Mouse (Mus musculus): ENCODE measurements around the gene Etnk1. TPM values are rescaled to one million over a fixed set of nuclear protein-coding genes. Genes with fewer than 3 reads are reported as not detected.

Etnk1 gene
- polyA plus RNA-seq, 1 experiment: 38.7 TPM

- H3K4me3 ChIP-seq (replicated peaks; ENCODE audit: extremely low read depth, low read depth, low read length): no peak overlapping the region
- DNase-seq: no peak
- TF ChIP-seq POLR2A (IDR thresholded peaks at IDR 0.05; ENCODE audit: borderline replicate concordance, extremely low read depth, low read depth, low read length): no peak
- no peak for TF ChIP-seq CTCF (IDR thresholded peaks at IDR 0.05; ENCODE audit: insufficient read depth, low read length)
- no peaks in the 10 kb centered on the region for H3K4me1 ChIP-seq (ENCODE audit: control insufficient read depth, insufficient read depth, low read length)
- WGBS: 76% methylated on average over 7 of the region's 7 CpGs
These were observed 10.3 kb upstream of the Etnk1 start for GRCm38 (mm10) chr6:143156684-143157083.

- WGBS: 67% methylated on average over 8 of the region's 8 CpGs
- H3K4me1 ChIP-seq (ENCODE audit: control insufficient read depth, insufficient read depth, low read length): no peaks in the 10 kb centered on the region
- no peak for DNase-seq
- TF ChIP-seq CTCF (IDR thresholded peaks at IDR 0.05; ENCODE audit: insufficient read depth, low read length) (no peak), POLR2A (IDR thresholded peaks at IDR 0.05; ENCODE audit: borderline replicate concordance, extremely low read depth, low read depth, low read length) (no peak)
- H3K4me3 ChIP-seq (replicated peaks; ENCODE audit: extremely low read depth, low read depth, low read length): no peak overlapping the region
These were observed 9.6 kb upstream of the Etnk1 start for GRCm38 (mm10) chr6:143157401-143157800.

- WGBS: 84% methylated on average over 6 of the region's 6 CpGs
- Histone ChIP-seq H3K4me1 (ENCODE audit: control insufficient read depth, insufficient read depth, low read length) (no peaks in the 10 kb centered on the region), H3K4me3 (replicated peaks; ENCODE audit: extremely low read depth, low read depth, low read length) (no peak overlapping the region)
- no peak for TF ChIP-seq CTCF (IDR thresholded peaks at IDR 0.05; ENCODE audit: insufficient read depth, low read length)
- TF ChIP-seq POLR2A (IDR thresholded peaks at IDR 0.05; ENCODE audit: borderline replicate concordance, extremely low read depth, low read depth, low read length): no peak
- no peak for DNase-seq
These were observed 6.3 kb upstream of the Etnk1 start for GRCm38 (mm10) chr6:143160572-143161231.

- no peaks in the 10 kb centered on the region for H3K4me1 ChIP-seq (ENCODE audit: control insufficient read depth, insufficient read depth, low read length)
- 67% methylated on average over 11 of the region's 12 CpGs for WGBS
- TF ChIP-seq POLR2A (IDR thresholded peaks at IDR 0.05; ENCODE audit: borderline replicate concordance, extremely low read depth, low read depth, low read length) (no peak), CTCF (IDR thresholded peaks at IDR 0.05; ENCODE audit: insufficient read depth, low read length) (no peak)
- no peak for DNase-seq
- H3K4me3 ChIP-seq (replicated peaks; ENCODE audit: extremely low read depth, low read depth, low read length): no peak overlapping the region
These were observed 4.7 kb upstream of the Etnk1 start for GRCm38 (mm10) chr6:143162161-143162877.

- no peak for TF ChIP-seq POLR2A (IDR thresholded peaks at IDR 0.05; ENCODE audit: borderline replicate concordance, extremely low read depth, low read depth, low read length)
- TF ChIP-seq CTCF (IDR thresholded peaks at IDR 0.05; ENCODE audit: insufficient read depth, low read length): no peak
- Histone ChIP-seq H3K4me3 (replicated peaks; ENCODE audit: extremely low read depth, low read depth, low read length) (no peak overlapping the region), H3K4me1 (ENCODE audit: control insufficient read depth, insufficient read depth, low read length) (no peaks in the 10 kb centered on the region)
- DNase-seq: no peak
- 66% methylated on average over 15 of the region's 15 CpGs for WGBS
These were observed 2.8 kb upstream of the Etnk1 start for GRCm38 (mm10) chr6:143163956-143164905.

- H3K4me3 ChIP-seq (replicated peaks; ENCODE audit: extremely low read depth, low read depth, low read length): no peak overlapping the region
- 0 out of 2 replicates have a peak, but pooled peaks cover 2% of the 10 kb centered on the region for H3K4me1 ChIP-seq (ENCODE audit: control insufficient read depth, insufficient read depth, low read length)
- no peak for TF ChIP-seq CTCF (IDR thresholded peaks at IDR 0.05; ENCODE audit: insufficient read depth, low read length)
- TF ChIP-seq POLR2A (IDR thresholded peaks at IDR 0.05; ENCODE audit: borderline replicate concordance, extremely low read depth, low read depth, low read length): no peak
- WGBS: 87% methylated on average over 8 of the region's 8 CpGs
- DNase-seq: no peak
These were observed 2.1 kb upstream of the Etnk1 start for GRCm38 (mm10) chr6:143164906-143165255.

- no peak for TF ChIP-seq CTCF (IDR thresholded peaks at IDR 0.05; ENCODE audit: insufficient read depth, low read length)
- TF ChIP-seq POLR2A (IDR thresholded peaks at IDR 0.05; ENCODE audit: borderline replicate concordance, extremely low read depth, low read depth, low read length): no peak
- H3K4me1 ChIP-seq (ENCODE audit: control insufficient read depth, insufficient read depth, low read length): 0 out of 2 replicates have a peak, but pooled peaks cover 2% of the 10 kb centered on the region
- WGBS: 61% methylated on average over 15 of the region's 15 CpGs
- DNase-seq: no peak
- no peak overlapping the region for H3K4me3 ChIP-seq (replicated peaks; ENCODE audit: extremely low read depth, low read depth, low read length)
These were observed 1.4 kb upstream of the Etnk1 start for GRCm38 (mm10) chr6:143165404-143166257.

GRCm38 (mm10) chr6:143167409-143167919 is 443 bp downstream of the Etnk1 start:
- 0 out of 2 replicates have a peak, but pooled peaks have one; percentile 18 for TF ChIP-seq POLR2A (IDR thresholded peaks at IDR 0.05; ENCODE audit: borderline replicate concordance, extremely low read depth, low read depth, low read length)
- no peak for TF ChIP-seq CTCF (IDR thresholded peaks at IDR 0.05; ENCODE audit: insufficient read depth, low read length)
- H3K4me3 ChIP-seq (replicated peaks; ENCODE audit: extremely low read depth, low read depth, low read length): peak overlapping the region; percentile 64
- no peak for DNase-seq
- WGBS: under 1% methylated on average over 60 of the region's 60 CpGs
- H3K4me1 ChIP-seq (ENCODE audit: control insufficient read depth, insufficient read depth, low read length): peaks cover 6% of the 10 kb centered on the region; the same call in 1 of the 2 replicates
